20 mouse cellular contexts compared by ENCODE assay signal in the genomic region with DNA sequence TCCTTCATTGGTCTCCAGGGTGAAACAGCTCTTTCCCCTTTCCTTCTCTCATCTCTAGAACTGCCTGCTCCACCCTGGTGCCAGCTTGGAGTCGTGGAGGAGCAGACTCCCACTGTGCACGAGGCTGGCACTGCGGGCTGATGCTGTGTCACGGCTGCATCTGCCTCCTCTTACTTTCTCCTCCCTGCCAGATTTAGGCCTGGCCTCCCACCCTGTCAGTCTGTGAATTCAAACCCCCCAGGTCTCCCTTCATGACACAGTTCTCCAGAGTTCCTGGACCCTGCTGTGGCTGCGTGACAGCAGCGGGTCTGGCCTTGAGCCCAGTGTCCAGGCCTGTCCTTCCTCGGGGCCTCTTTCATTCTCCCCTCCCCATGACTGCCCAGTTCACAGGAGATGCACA. TPM values are rescaled to one million over a fixed set of nuclear protein-coding genes. Genes with fewer than 3 reads are reported as not detected.
DNase-seq lines count a peak whose midpoint lies in the region; ATAC-seq and TF ChIP-seq lines count a peak whose summit lies in the region.
"Had no signal": no experiment of that assay in that cellular context is flagged by ENCODE, and none has a peak within 500 bp of the region (broad histone marks: within the 10 kb centered on the region; RNA-seq: fewer than 3 reads in every experiment).

No protein-coding gene starts in this region.

- no peaks in the 10 kb centered on the region for H3K9me3 ChIP-seq in hindbrain, postnatal 0 days (ENCODE audit: low read length)
- H3K9me3 ChIP-seq in hindbrain, embryonic 13.5 days = no peaks in the 10 kb centered on the region
- H3K9me3 ChIP-seq: embryonic facial prominence, embryonic 12.5 days; kidney, embryonic 15.5 days; liver, embryonic 13.5 days; megakaryocyte, embryonic 14.5 days; neural tube, embryonic 13.5 days had no signal

- peak overlapping the region; percentile 51; the same call in 1 of the 2 replicates for H3K27ac ChIP-seq in hindbrain, postnatal 0 days
- H3K27ac ChIP-seq in hindbrain, embryonic 13.5 days = no peak overlapping the region
- H3K27ac ChIP-seq: embryonic facial prominence, embryonic 12.5 days; heart, adult 2 months; kidney, embryonic 15.5 days; liver, embryonic 13.5 days; neural tube, embryonic 13.5 days; stomach, postnatal 0 days had no signal

- H3K4me3 ChIP-seq in hindbrain, postnatal 0 days (ENCODE audit: low read length) = no peak overlapping the region
- no peak overlapping the region for H3K4me3 ChIP-seq in hindbrain, embryonic 13.5 days
- H3K4me3 ChIP-seq: embryonic facial prominence, embryonic 12.5 days; heart, adult 2 months; kidney, embryonic 15.5 days; liver, embryonic 13.5 days; neural tube, embryonic 13.5 days had no signal

- DNase-seq in adrenal gland, adult 2 months = peak; percentile 22
- DNase-seq in adrenal gland, adult 18-20 months (ENCODE audit: low spot score in 2 of 2) = no peak
- DNase-seq in hindbrain, postnatal 0 days (ENCODE audit: low spot score) = peak; percentile 36
- DNase-seq in cerebellum, adult 11 months = peak; percentile 44
- DNase-seq in cerebellum, postnatal 25 days = peak; percentile 72 to 77
- no peak for DNase-seq in thymus, postnatal 14 days
- no peak for DNase-seq in natural killer cell, adult 2 months (ENCODE audit: low spot score in 2 of 2)
- DNase-seq: liver, embryonic 13.5 days; lung, postnatal 10 days; retina, postnatal 1 day; thymus, postnatal 25 days had no signal

- ATAC-seq in hindbrain, postnatal 0 days = no peak; the same call in 1 of the 2 replicates
- ATAC-seq in hindbrain, embryonic 13.5 days (ENCODE audit: low FRiP score) = no peak

- H3K36me3 ChIP-seq in hindbrain, postnatal 0 days (ENCODE audit: insufficient read depth, low read length) = peaks cover 66% of the 10 kb centered on the region
- H3K36me3 ChIP-seq in hindbrain, embryonic 13.5 days = peaks cover 93% of the 10 kb centered on the region

- H3K9ac ChIP-seq in hindbrain, postnatal 0 days (replicated peaks; ENCODE audit: low read length) = no peak overlapping the region
- H3K9ac ChIP-seq in hindbrain, embryonic 13.5 days = no peak overlapping the region
- H3K9ac ChIP-seq: embryonic facial prominence, embryonic 12.5 days; kidney, embryonic 15.5 days; liver, embryonic 13.5 days; neural tube, embryonic 13.5 days had no signal

- WGBS in hindbrain, postnatal 0 days = 49% methylated on average over 7 of the region's 7 CpGs
- WGBS in hindbrain, embryonic 13.5 days = 92% methylated on average over 7 of the region's 7 CpGs

- H3K4me1 ChIP-seq in hindbrain, postnatal 0 days (ENCODE audit: insufficient read depth, low read length) = no peaks in the 10 kb centered on the region
- H3K4me1 ChIP-seq in hindbrain, embryonic 13.5 days (replicated peaks) = no peaks in the 10 kb centered on the region
- H3K4me1 ChIP-seq: embryonic facial prominence, embryonic 12.5 days; kidney, embryonic 15.5 days; liver, embryonic 13.5 days; neural tube, embryonic 13.5 days had no signal

- no peak for TF ChIP-seq CTCF in hindbrain, postnatal 0 days (IDR thresholded peaks at IDR 0.05; ENCODE audit: low read depth)

- no peaks in the 10 kb centered on the region for H3K27me3 ChIP-seq in hindbrain, postnatal 0 days (ENCODE audit: insufficient read depth, low read length)
- H3K27me3 ChIP-seq in hindbrain, embryonic 13.5 days = no peaks in the 10 kb centered on the region
- H3K27me3 ChIP-seq: embryonic facial prominence, embryonic 12.5 days; kidney, embryonic 15.5 days; liver, embryonic 13.5 days; megakaryocyte, embryonic 14.5 days; neural tube, embryonic 13.5 days had no signal

- H3K4me2 ChIP-seq in hindbrain, postnatal 0 days (ENCODE audit: low read depth, low read length) = no peak overlapping the region
- no peak overlapping the region for H3K4me2 ChIP-seq in hindbrain, embryonic 13.5 days
- H3K4me2 ChIP-seq: embryonic facial prominence, embryonic 12.5 days; kidney, embryonic 15.5 days; liver, embryonic 13.5 days; neural tube, embryonic 13.5 days had no signal

RNA-seq across cellular contexts. Expression of a gene that starts 10.0 kb away (rescaled TPM):
- total RNA-seq in adrenal gland, adult 2 months (2021) = 10 to 100 TPM; 38.2 to 41.8 TPM
- 12.9 and 13.8 TPM in 2 replicates for polyA plus RNA-seq in adrenal gland, adult 2 months (2012; rRNA removed)
- 10 to 100 TPM; 43.9 to 46.5 TPM for total RNA-seq in adrenal gland, adult 18-20 months (2021)
- total RNA-seq in hindbrain, postnatal 0 days (2014; rRNA removed) = 29.4 and 30.0 TPM in 2 replicates
- 17.3 and 21.4 TPM in 2 replicates for polyA plus RNA-seq in hindbrain, postnatal 0 days (2015; fragmentation: Nextera tagmentation; extraction: Ambion mirVana)
- polyA plus RNA-seq in hindbrain, embryonic 13.5 days (2015; fragmentation: Nextera tagmentation; extraction: Ambion mirVana) = 35.2 and 35.8 TPM in 2 replicates

RNA-seq across cellular contexts. Expression of a gene that starts 39.0 kb away (rescaled TPM):
- total RNA-seq in adrenal gland, adult 2 months (2021) = 10 to 100 TPM in 1 of 2 experiments, 1 to 10 TPM in 1; 4.1 to 12.3 TPM
- polyA plus RNA-seq in adrenal gland, adult 2 months (2012; rRNA removed) = 17.3 and 19.6 TPM in 2 replicates
- total RNA-seq in adrenal gland, adult 18-20 months (2021) = 10 to 100 TPM in 1 of 2 experiments, 1 to 10 TPM in 1; 1.8 to 11.9 TPM
- total RNA-seq in hindbrain, postnatal 0 days (2014; rRNA removed) = 101 and 162 TPM in 2 replicates
- 95.3 and 112 TPM in 2 replicates for polyA plus RNA-seq in hindbrain, postnatal 0 days (2015; fragmentation: Nextera tagmentation; extraction: Ambion mirVana)
- 0.17 and 0.26 TPM in 2 replicates for polyA plus RNA-seq in hindbrain, embryonic 13.5 days (2015; fragmentation: Nextera tagmentation; extraction: Ambion mirVana)

RNA-seq across cellular contexts. Expression of a gene that starts 45.4 kb away (rescaled TPM):
- total RNA-seq in adrenal gland, adult 2 months (2021) = under 1 TPM in 1 of 2 experiments, not detected in 1; 0.26 TPM
- polyA plus RNA-seq in adrenal gland, adult 2 months (2012; rRNA removed) = 0.11 and 0.12 TPM in 2 replicates
- under 1 TPM in 1 of 2 experiments, not detected in 1; 0.36 TPM for total RNA-seq in adrenal gland, adult 18-20 months (2021)
- total RNA-seq in hindbrain, postnatal 0 days (2014; rRNA removed) = not detected in 2 replicates
- 0.29 and 0.39 TPM in 2 replicates for polyA plus RNA-seq in hindbrain, postnatal 0 days (2015; fragmentation: Nextera tagmentation; extraction: Ambion mirVana)
- polyA plus RNA-seq in hindbrain, embryonic 13.5 days (2015; fragmentation: Nextera tagmentation; extraction: Ambion mirVana) = 0.06 and 0.10 TPM in 2 replicates
- total RNA-seq: heart, adult 2 months; heart, postnatal 10 days; left cerebral cortex, postnatal 14 days had no signal
- polyA plus RNA-seq: embryonic facial prominence, embryonic 12.5 days; heart, adult 2 months had no signal

Comparison
In these comparisons a context has a peak if more than half of its experiments do, and no peak if none do; other contexts are left out.
1. DNase-seq: peak in adrenal gland, adult 2 months (single experiment), hindbrain, postnatal 0 days (single experiment), cerebellum, adult 11 months (single experiment) and cerebellum, postnatal 25 days (2 of 2); none in adrenal gland, adult 18-20 months (0 of 2), thymus, postnatal 14 days (single experiment) and natural killer cell, adult 2 months (0 of 2).